Mouse (Mus musculus): ENCODE data around the gene Plxna3. TPM values are rescaled to one million over a fixed set of nuclear protein-coding genes. Genes with fewer than 3 reads are reported as not detected.

Plxna3 gene
- 66.5 and 87.4 TPM in 2 replicates for polyA plus RNA-seq (2015; fragmentation: Nextera tagmentation; extraction: Ambion mirVana)

- no peaks in the 10 kb centered on the region for H3K36me3 ChIP-seq (ENCODE audit: control insufficient read depth, insufficient read depth)
- peak; percentile 91 for ATAC-seq
- peak within 1 kb of the TSS; percentile 92 for H3K27ac ChIP-seq (ENCODE audit: low read length)
- peak within 1 kb of the TSS; percentile 48 for H3K4me3 ChIP-seq (replicated peaks; ENCODE audit: low read length)
- WGBS = 22% methylated on average over 20 of the region's 30 CpGs
- H3K9ac ChIP-seq (replicated peaks; ENCODE audit: low read depth, low read length) = peak within 1 kb of the TSS; percentile 72
- H3K4me1 ChIP-seq (replicated peaks; ENCODE audit: control insufficient read depth, insufficient read depth, low read length) = peaks cover 32% of the 10 kb centered on the region
- H3K9me3 ChIP-seq (ENCODE audit: control insufficient read depth, low read length) = no peaks in the 10 kb centered on the region
- no peaks in the 10 kb centered on the region for H3K27me3 ChIP-seq (replicated peaks; ENCODE audit: control insufficient read depth, insufficient read depth, low read length)
- H3K4me2 ChIP-seq (ENCODE audit: low read length) = peak within 1 kb of the TSS; percentile 71
Measured at GRCm38 (mm10) chrX:74328725-74329161, at the start of gene Plxna3. Gene Plxna3 (plus strand): TSS chrX:74329066.

- Histone ChIP-seq H3K4me1 (replicated peaks; ENCODE audit: control insufficient read depth, insufficient read depth, low read length) (peaks cover 18% of the 10 kb centered on the region), H3K4me3 (replicated peaks; ENCODE audit: low read length) (peak overlapping the region; percentile 61), H3K27ac (ENCODE audit: low read length) (no peak overlapping the region), H3K27me3 (replicated peaks; ENCODE audit: control insufficient read depth, insufficient read depth, low read length) (no peaks in the 10 kb centered on the region), H3K9me3 (ENCODE audit: control insufficient read depth, low read length) (no peaks in the 10 kb centered on the region), H3K4me2 (ENCODE audit: low read length) (peak overlapping the region; percentile 74), H3K9ac (replicated peaks; ENCODE audit: low read depth, low read length) (peak overlapping the region; percentile 78), H3K36me3 (ENCODE audit: control insufficient read depth, insufficient read depth) (no peaks in the 10 kb centered on the region)
- no peak; the same call in 1 of the 2 replicates for ATAC-seq
- WGBS = 9% methylated on average over 14 of the region's 14 CpGs
Measured at GRCm38 (mm10) chrX:74281041-74281731, 47.7 kb upstream of the Plxna3 start.

GRCm38 (mm10) chrX:74281732-74282394, 47.0 kb upstream of the Plxna3 start, which contains the start of the genes Taz and Dnase1l1:
Gene Taz (plus strand): TSS chrX:74281912.
Gene Dnase1l1 (minus strand): TSS chrX:74282337.
- peak; percentile 41 for ATAC-seq
- Histone ChIP-seq H3K4me1 (replicated peaks; ENCODE audit: control insufficient read depth, insufficient read depth, low read length) (peaks cover 18% of the 10 kb centered on the region), H3K4me3 (replicated peaks; ENCODE audit: low read length) (peak within 1 kb of the TSS; percentile 61), H3K4me2 (ENCODE audit: low read length) (peak within 1 kb of the TSS; percentile 74), H3K9me3 (ENCODE audit: control insufficient read depth, low read length) (no peaks in the 10 kb centered on the region), H3K27ac (ENCODE audit: low read length) (peak within 1 kb of the TSS; percentile 65), H3K27me3 (replicated peaks; ENCODE audit: control insufficient read depth, insufficient read depth, low read length) (no peaks in the 10 kb centered on the region), H3K9ac (replicated peaks; ENCODE audit: low read depth, low read length) (peak within 1 kb of the TSS; percentile 78), H3K36me3 (ENCODE audit: control insufficient read depth, insufficient read depth) (no peaks in the 10 kb centered on the region)
- 19% methylated on average over 16 of the region's 16 CpGs for WGBS

- WGBS = 25% methylated on average over 39 of the region's 39 CpGs
- H3K27me3 ChIP-seq (replicated peaks; ENCODE audit: control insufficient read depth, insufficient read depth, low read length) = no peaks in the 10 kb centered on the region
- peak overlapping the region; percentile 65 for H3K27ac ChIP-seq (ENCODE audit: low read length)
- no peaks in the 10 kb centered on the region for H3K36me3 ChIP-seq (ENCODE audit: control insufficient read depth, insufficient read depth)
- ATAC-seq = peak; percentile 87
- no peaks in the 10 kb centered on the region for H3K9me3 ChIP-seq (ENCODE audit: control insufficient read depth, low read length)
- H3K4me3 ChIP-seq (replicated peaks; ENCODE audit: low read length) = peak overlapping the region; percentile 61
- peak overlapping the region; percentile 78 for H3K9ac ChIP-seq (replicated peaks; ENCODE audit: low read depth, low read length)
- H3K4me1 ChIP-seq (replicated peaks; ENCODE audit: control insufficient read depth, insufficient read depth, low read length) = peaks cover 18% of the 10 kb centered on the region
- peak overlapping the region; percentile 74 for H3K4me2 ChIP-seq (ENCODE audit: low read length)
Measured at GRCm38 (mm10) chrX:74282395-74283091, 46.3 kb upstream of the Plxna3 start.

GRCm38 (mm10) chrX:74283092-74283437, 45.8 kb upstream of the Plxna3 start:
- Histone ChIP-seq H3K27ac (ENCODE audit: low read length) (peak overlapping the region; percentile 65; the same call in 1 of the 2 replicates), H3K36me3 (ENCODE audit: control insufficient read depth, insufficient read depth) (no peaks in the 10 kb centered on the region), H3K4me2 (ENCODE audit: low read length) (peak overlapping the region; percentile 59), H3K9me3 (ENCODE audit: control insufficient read depth, low read length) (no peaks in the 10 kb centered on the region), H3K4me1 (replicated peaks; ENCODE audit: control insufficient read depth, insufficient read depth, low read length) (peaks cover 18% of the 10 kb centered on the region), H3K9ac (replicated peaks; ENCODE audit: low read depth, low read length) (peak overlapping the region; percentile 78), H3K4me3 (replicated peaks; ENCODE audit: low read length) (peak overlapping the region; percentile 61), H3K27me3 (replicated peaks; ENCODE audit: control insufficient read depth, insufficient read depth, low read length) (no peaks in the 10 kb centered on the region)
- no peak for ATAC-seq
- 41% methylated on average over 5 of the region's 5 CpGs for WGBS

GRCm38 (mm10) chrX:74293431-74293830, 35.4 kb upstream of the Plxna3 start:
- Histone ChIP-seq H3K9ac (replicated peaks; ENCODE audit: low read depth, low read length) (no peak overlapping the region), H3K4me2 (ENCODE audit: low read length) (no peak overlapping the region), H3K36me3 (ENCODE audit: control insufficient read depth, insufficient read depth) (no peaks in the 10 kb centered on the region), H3K4me3 (replicated peaks; ENCODE audit: low read length) (no peak overlapping the region), H3K9me3 (ENCODE audit: control insufficient read depth, low read length) (no peaks in the 10 kb centered on the region), H3K27me3 (replicated peaks; ENCODE audit: control insufficient read depth, insufficient read depth, low read length) (no peaks in the 10 kb centered on the region), H3K4me1 (replicated peaks; ENCODE audit: control insufficient read depth, insufficient read depth, low read length) (peaks cover 6% of the 10 kb centered on the region), H3K27ac (ENCODE audit: low read length) (no peak overlapping the region)
- no peak for ATAC-seq
- 81% methylated on average over 4 of the region's 4 CpGs for WGBS

GRCm38 (mm10) chrX:74296538-74297448, 32.1 kb upstream of the Plxna3 start, which contains the start of gene Atp6ap1:
Gene Atp6ap1 (plus strand): TSS chrX:74297097.
- 0 out of 2 replicates have a peak, but pooled peaks cover 3% of the 10 kb centered on the region for H3K36me3 ChIP-seq (ENCODE audit: control insufficient read depth, insufficient read depth)
- 16% methylated on average over 37 of the region's 37 CpGs for WGBS
- H3K27ac ChIP-seq (ENCODE audit: low read length) = peak within 1 kb of the TSS; percentile 85
- H3K9ac ChIP-seq (replicated peaks; ENCODE audit: low read depth, low read length) = peak within 1 kb of the TSS; percentile 81
- H3K4me1 ChIP-seq (replicated peaks; ENCODE audit: control insufficient read depth, insufficient read depth, low read length) = peaks cover 12% of the 10 kb centered on the region
- peak within 1 kb of the TSS; percentile 71 for H3K4me3 ChIP-seq (replicated peaks; ENCODE audit: low read length)
- H3K4me2 ChIP-seq (ENCODE audit: low read length) = peak within 1 kb of the TSS; percentile 71
- peak; percentile 99 for ATAC-seq
- no peaks in the 10 kb centered on the region for H3K9me3 ChIP-seq (ENCODE audit: control insufficient read depth, low read length)
- H3K27me3 ChIP-seq (replicated peaks; ENCODE audit: control insufficient read depth, insufficient read depth, low read length) = no peaks in the 10 kb centered on the region

- no peak for ATAC-seq
- H3K27me3 ChIP-seq (replicated peaks; ENCODE audit: control insufficient read depth, insufficient read depth, low read length) = no peaks in the 10 kb centered on the region
- WGBS = 82% methylated on average over 1 of the region's 1 CpGs
- peaks cover 3% of the 10 kb centered on the region; the same call in 1 of the 2 replicates for H3K36me3 ChIP-seq (ENCODE audit: control insufficient read depth, insufficient read depth)
- H3K27ac ChIP-seq (ENCODE audit: low read length) = no peak overlapping the region
- H3K4me3 ChIP-seq (replicated peaks; ENCODE audit: low read length) = no peak overlapping the region
- H3K4me2 ChIP-seq (ENCODE audit: low read length) = no peak overlapping the region
- H3K4me1 ChIP-seq (replicated peaks; ENCODE audit: control insufficient read depth, insufficient read depth, low read length) = peaks cover 12% of the 10 kb centered on the region
- no peak overlapping the region for H3K9ac ChIP-seq (replicated peaks; ENCODE audit: low read depth, low read length)
- no peaks in the 10 kb centered on the region for H3K9me3 ChIP-seq (ENCODE audit: control insufficient read depth, low read length)
Measured at GRCm38 (mm10) chrX:74298348-74298747, 30.5 kb upstream of the Plxna3 start.

Data from forebrain, embryonic 16.5 days (tissue).